Mouse (Mus musculus) liver, embryonic 12.5 days (tissue): ENCODE results near the gene Grm5. TPM values are rescaled to one million over a fixed set of nuclear protein-coding genes. Genes with fewer than 3 reads are reported as not detected.

Source experiments
- ATAC-seq: fragments of 200-750 bp; cut with Nextera tagmentation; 2 replicates; pipeline ENCODE4 v1.8.0; 2017; ENCODE audit warnings: moderate number of reproducible peaks, mild to moderate bottlenecking, moderate library complexity
- H3K27ac ChIP-seq: fragments of 300-500 bp; sonication (generic); 2 replicates; pipeline ENCODE4 v1.5.1; 2016; ENCODE audit warnings: mild to moderate bottlenecking
- H3K27me3 ChIP-seq: fragments of 300-500 bp; sonication (generic); replicated peaks from 2 replicates; pipeline ENCODE4 v1.6.1; 2016; ENCODE audit warnings: mild to moderate bottlenecking, moderate library complexity
- H3K36me3 ChIP-seq: fragments of 300-500 bp; sonication (generic); 2 replicates; pipeline ENCODE4 v1.6.1; 2016; ENCODE audit warnings: mild to moderate bottlenecking, moderate library complexity
- H3K4me1 ChIP-seq: fragments of 300-500 bp; sonication (generic); 2 replicates; pipeline ENCODE4 v1.6.1; 2016
- H3K4me2 ChIP-seq: fragments of 300-500 bp; sonication (generic); 2 replicates; pipeline ENCODE4 v1.6.1; 2016; ENCODE audit warnings: mild to moderate bottlenecking, moderate library complexity
- H3K4me3 ChIP-seq: fragments of 300-500 bp; sonication (generic); 2 replicates; pipeline ENCODE4 v1.5.1; 2016; ENCODE audit warnings: mild to moderate bottlenecking, moderate library complexity
- H3K9ac ChIP-seq: fragments of 300-500 bp; sonication (generic); 2 replicates; pipeline ENCODE4 v1.6.1; 2016; ENCODE audit warnings: mild to moderate bottlenecking, moderate library complexity
- H3K9me3 ChIP-seq: fragments of 300-500 bp; sonication (generic); replicated peaks from 2 replicates; pipeline ENCODE4 v1.6.1; 2016; ENCODE audit warnings: mild to moderate bottlenecking, moderate library complexity
- WGBS: fragments of 180-500 bp; shearing (Covaris S2); methylation state at CpG from one replicate; pipeline ENCODE4 v1.1.7; 2016; ENCODE audit not compliant: insufficient replicate concordance; 5-methylcytosine and 5-hydroxymethylcytosine counted together
- polyA plus RNA-seq: library from polyadenylated mRNA; unstranded; fragments of >200 nt; fragmentation: Nextera tagmentation; extraction: Ambion mirVana; gene quantifications from 2 replicates; pipeline ENCODE4 v1.2.1, GENCODE M21; 2016

The Grm5 gene
- polyA plus RNA-seq, 1 experiment from 2014 or later = not detected

- no peaks in the 10 kb centered on the region for H3K27me3 ChIP-seq
- no peak overlapping the region for H3K4me2 ChIP-seq
- no peak overlapping the region for H3K9ac ChIP-seq
- no peak overlapping the region for H3K4me3 ChIP-seq
- ATAC-seq = no peak
- no peaks in the 10 kb centered on the region for H3K36me3 ChIP-seq
- H3K4me1 ChIP-seq = no peaks in the 10 kb centered on the region
- 48% methylated on average over 1 of the region's 1 CpGs for WGBS
- no peak overlapping the region for H3K27ac ChIP-seq
- no peaks in the 10 kb centered on the region for H3K9me3 ChIP-seq
These were observed 134.7 kb downstream of the Grm5 start for GRCm38 (mm10) chr7:87718631-87719030.

GRCm38 (mm10) chr7:87734511-87734910 is 150.5 kb downstream of the Grm5 start:
- Histone ChIP-seq H3K9me3 (no peaks in the 10 kb centered on the region), H3K4me3 (no peak overlapping the region), H3K9ac (no peak overlapping the region), H3K4me2 (no peak overlapping the region), H3K27ac (no peak overlapping the region), H3K27me3 (no peaks in the 10 kb centered on the region), H3K4me1 (no peaks in the 10 kb centered on the region), H3K36me3 (no peaks in the 10 kb centered on the region)
- ATAC-seq = peak; percentile 81

GRCm38 (mm10) chr7:87761945-87762344 is 178.0 kb downstream of the Grm5 start:
- Histone ChIP-seq H3K9ac (no peak overlapping the region), H3K4me3 (no peak overlapping the region), H3K4me1 (no peaks in the 10 kb centered on the region), H3K36me3 (no peaks in the 10 kb centered on the region), H3K27me3 (no peaks in the 10 kb centered on the region), H3K4me2 (no peak overlapping the region), H3K9me3 (no peaks in the 10 kb centered on the region), H3K27ac (no peak overlapping the region)
- 63% methylated on average over 2 of the region's 2 CpGs for WGBS
- no peak for ATAC-seq

GRCm38 (mm10) chr7:87762376-87762775 is 178.4 kb downstream of the Grm5 start:
- no peak overlapping the region for H3K9ac ChIP-seq
- H3K36me3 ChIP-seq = no peaks in the 10 kb centered on the region
- no peaks in the 10 kb centered on the region for H3K4me1 ChIP-seq
- no peak overlapping the region for H3K4me2 ChIP-seq
- H3K9me3 ChIP-seq = no peaks in the 10 kb centered on the region
- no peak overlapping the region for H3K4me3 ChIP-seq
- H3K27ac ChIP-seq = no peak overlapping the region
- ATAC-seq = no peak
- 48% methylated on average over 3 of the region's 3 CpGs for WGBS
- no peaks in the 10 kb centered on the region for H3K27me3 ChIP-seq

GRCm38 (mm10) chr7:87787560-87787959 is 203.6 kb downstream of the Grm5 start:
- H3K9me3 ChIP-seq = no peaks in the 10 kb centered on the region
- H3K4me1 ChIP-seq = no peaks in the 10 kb centered on the region
- no peak overlapping the region for H3K4me3 ChIP-seq
- no peak for ATAC-seq
- H3K9ac ChIP-seq = no peak overlapping the region
- no peaks in the 10 kb centered on the region for H3K36me3 ChIP-seq
- H3K27ac ChIP-seq = no peak overlapping the region
- no peak overlapping the region for H3K4me2 ChIP-seq
- H3K27me3 ChIP-seq = no peaks in the 10 kb centered on the region
- WGBS = 62% methylated on average over 1 of the region's 1 CpGs

GRCm38 (mm10) chr7:87788963-87789362 is 205.0 kb downstream of the Grm5 start:
- Histone ChIP-seq H3K27me3 (no peaks in the 10 kb centered on the region), H3K27ac (no peak overlapping the region), H3K4me2 (no peak overlapping the region), H3K36me3 (no peaks in the 10 kb centered on the region), H3K9me3 (no peaks in the 10 kb centered on the region), H3K4me1 (no peaks in the 10 kb centered on the region), H3K9ac (no peak overlapping the region), H3K4me3 (no peak overlapping the region)
- no peak for ATAC-seq

GRCm38 (mm10) chr7:87793896-87794295 is 209.9 kb downstream of the Grm5 start:
- H3K27ac ChIP-seq = no peak overlapping the region
- H3K4me2 ChIP-seq = no peak overlapping the region
- H3K27me3 ChIP-seq = no peaks in the 10 kb centered on the region
- H3K4me1 ChIP-seq = no peaks in the 10 kb centered on the region
- no peak overlapping the region for H3K9ac ChIP-seq
- H3K4me3 ChIP-seq = no peak overlapping the region
- ATAC-seq = no peak
- H3K9me3 ChIP-seq = no peaks in the 10 kb centered on the region
- 62% methylated on average over 4 of the region's 4 CpGs for WGBS
- no peaks in the 10 kb centered on the region for H3K36me3 ChIP-seq

- Histone ChIP-seq H3K4me1 (no peaks in the 10 kb centered on the region), H3K9me3 (no peaks in the 10 kb centered on the region), H3K36me3 (no peaks in the 10 kb centered on the region), H3K27ac (no peak overlapping the region), H3K4me3 (no peak overlapping the region), H3K9ac (no peak overlapping the region), H3K4me2 (no peak overlapping the region), H3K27me3 (no peaks in the 10 kb centered on the region)
- 48% methylated on average over 1 of the region's 1 CpGs for WGBS
- ATAC-seq = no peak
These were observed 240.9 kb downstream of the Grm5 start for GRCm38 (mm10) chr7:87824898-87825297.

GRCm38 (mm10) chr7:87834669-87835068 is 250.7 kb downstream of the Grm5 start:
- no peaks in the 10 kb centered on the region for H3K27me3 ChIP-seq
- no peak overlapping the region for H3K4me2 ChIP-seq
- H3K4me3 ChIP-seq = no peak overlapping the region
- H3K36me3 ChIP-seq = no peaks in the 10 kb centered on the region
- ATAC-seq = no peak
- H3K9ac ChIP-seq = no peak overlapping the region
- 55% methylated on average over 4 of the region's 4 CpGs for WGBS
- no peak overlapping the region for H3K27ac ChIP-seq
- no peaks in the 10 kb centered on the region for H3K4me1 ChIP-seq
- H3K9me3 ChIP-seq = no peaks in the 10 kb centered on the region

- no peaks in the 10 kb centered on the region for H3K4me1 ChIP-seq
- H3K4me3 ChIP-seq = no peak overlapping the region
- no peaks in the 10 kb centered on the region for H3K27me3 ChIP-seq
- H3K9me3 ChIP-seq = no peaks in the 10 kb centered on the region
- H3K27ac ChIP-seq = no peak overlapping the region
- ATAC-seq = no peak
- 48% methylated on average over 1 of the region's 1 CpGs for WGBS
- no peaks in the 10 kb centered on the region for H3K36me3 ChIP-seq
- H3K9ac ChIP-seq = no peak overlapping the region
- H3K4me2 ChIP-seq = no peak overlapping the region
These were observed 254.6 kb downstream of the Grm5 start for GRCm38 (mm10) chr7:87838579-87838978.

- H3K27ac ChIP-seq = no peak overlapping the region
- no peak overlapping the region for H3K4me3 ChIP-seq
- H3K36me3 ChIP-seq = no peaks in the 10 kb centered on the region
- H3K4me1 ChIP-seq = no peaks in the 10 kb centered on the region
- H3K27me3 ChIP-seq = no peaks in the 10 kb centered on the region
- no peak overlapping the region for H3K4me2 ChIP-seq
- H3K9ac ChIP-seq = no peak overlapping the region
- ATAC-seq = no peak
- H3K9me3 ChIP-seq = no peaks in the 10 kb centered on the region
These were observed 259.5 kb downstream of the Grm5 start for GRCm38 (mm10) chr7:87843496-87843895.

GRCm38 (mm10) chr7:87846082-87846481 is 262.1 kb downstream of the Grm5 start:
- Histone ChIP-seq H3K27ac (no peak overlapping the region), H3K9me3 (no peaks in the 10 kb centered on the region), H3K4me3 (no peak overlapping the region), H3K9ac (no peak overlapping the region), H3K27me3 (no peaks in the 10 kb centered on the region), H3K4me2 (no peak overlapping the region), H3K36me3 (no peaks in the 10 kb centered on the region), H3K4me1 (no peaks in the 10 kb centered on the region)
- ATAC-seq = no peak

GRCm38 (mm10) chr7:87925956-87926355 is 342.0 kb downstream of the Grm5 start:
- ATAC-seq = no peak
- Histone ChIP-seq H3K4me1 (no peaks in the 10 kb centered on the region), H3K4me3 (no peak overlapping the region), H3K36me3 (no peaks in the 10 kb centered on the region), H3K27ac (no peak overlapping the region), H3K27me3 (no peaks in the 10 kb centered on the region), H3K4me2 (no peak overlapping the region), H3K9ac (no peak overlapping the region), H3K9me3 (no peaks in the 10 kb centered on the region)
- WGBS = 60% methylated on average over 5 of the region's 5 CpGs

GRCm38 (mm10) chr7:87937415-87937814 is 353.4 kb downstream of the Grm5 start:
- no peak overlapping the region for H3K4me3 ChIP-seq
- H3K9ac ChIP-seq = no peak overlapping the region
- H3K27me3 ChIP-seq = no peaks in the 10 kb centered on the region
- H3K36me3 ChIP-seq = no peaks in the 10 kb centered on the region
- H3K4me2 ChIP-seq = no peak overlapping the region
- no peaks in the 10 kb centered on the region for H3K9me3 ChIP-seq
- 67% methylated on average over 1 of the region's 1 CpGs for WGBS
- no peaks in the 10 kb centered on the region for H3K4me1 ChIP-seq
- H3K27ac ChIP-seq = no peak overlapping the region
- ATAC-seq = no peak
